Mouse (Mus musculus) inflammation-experienced regulatory T-cells, adult 6 months (primary cell): Measurements from ENCODE around the gene Srf. TPM values are rescaled to one million over a fixed set of nuclear protein-coding genes. Genes with fewer than 3 reads are reported as not detected.
"Not testable (repeated sequence)": the region's sequence is repeated elsewhere in the genome, so short reads cannot be mapped to it uniquely, and the experiment has no call there.

Experiments used
- ATAC-seq: one replicate; pipeline ENCODE4 v1.8.0; 2017
- polyA plus RNA-seq, 3 experiments: library from polyadenylated mRNA; unstranded; fragments of 100-300 nt; shearing (Covaris generic); gene quantifications; one replicate each; pipeline ENCODE4 v1.2.1; 2017

Gene Srf
- 10 to 100 TPM in 1 of 3 experiments, 1 to 10 TPM in 2; 4.8 to 15.7 (median 7.7) TPM for polyA plus RNA-seq

DNA sequence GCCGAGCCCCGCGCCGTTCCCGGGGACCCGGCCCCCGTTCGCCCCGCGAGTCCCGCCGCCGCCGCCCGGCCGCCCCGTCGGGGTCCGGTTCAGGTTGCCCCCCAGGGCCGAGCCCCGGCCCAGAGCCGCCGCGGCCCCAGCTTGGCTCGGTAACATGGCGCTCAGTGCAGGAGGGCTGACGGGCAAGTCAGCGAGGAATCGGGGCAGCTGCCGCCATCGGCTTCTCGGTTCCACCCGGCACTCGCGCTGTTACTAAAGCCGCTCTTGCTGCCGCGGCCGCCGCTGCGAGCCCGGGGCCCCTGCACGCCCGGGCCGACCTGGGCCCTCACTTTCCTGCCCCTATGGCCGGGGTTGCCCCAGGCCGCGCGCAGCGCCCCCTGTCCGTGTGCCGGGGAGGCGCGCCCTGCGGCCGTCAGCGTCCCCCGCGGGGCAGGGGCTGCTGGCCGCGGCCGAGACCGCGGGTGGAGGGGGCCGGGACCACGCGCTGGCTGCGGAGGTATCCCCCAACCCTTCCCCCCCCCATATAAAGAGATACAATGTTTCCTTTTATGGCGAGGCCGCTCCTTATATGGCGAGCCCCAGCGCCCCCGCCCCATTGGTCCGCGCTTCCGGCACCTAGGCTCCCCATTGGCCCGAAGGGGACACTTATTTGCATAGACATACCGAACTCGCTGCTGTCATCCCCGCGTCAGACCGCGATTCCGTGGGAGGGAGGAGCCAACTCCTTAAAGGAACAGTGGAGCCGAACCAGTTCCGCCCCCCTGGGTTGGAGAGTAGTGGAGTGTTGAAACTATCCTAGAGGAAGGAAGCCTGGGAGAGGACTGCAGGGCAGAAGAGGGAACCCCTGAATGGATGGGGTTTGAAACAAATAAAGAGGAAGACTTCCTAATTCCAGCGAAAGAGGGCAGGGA lies at the start of gene Srf:
Gene Srf (minus strand): TSS at position 503 of the 911 bp plus-strand sequence.
- peak; percentile 97 for ATAC-seq

DNA sequence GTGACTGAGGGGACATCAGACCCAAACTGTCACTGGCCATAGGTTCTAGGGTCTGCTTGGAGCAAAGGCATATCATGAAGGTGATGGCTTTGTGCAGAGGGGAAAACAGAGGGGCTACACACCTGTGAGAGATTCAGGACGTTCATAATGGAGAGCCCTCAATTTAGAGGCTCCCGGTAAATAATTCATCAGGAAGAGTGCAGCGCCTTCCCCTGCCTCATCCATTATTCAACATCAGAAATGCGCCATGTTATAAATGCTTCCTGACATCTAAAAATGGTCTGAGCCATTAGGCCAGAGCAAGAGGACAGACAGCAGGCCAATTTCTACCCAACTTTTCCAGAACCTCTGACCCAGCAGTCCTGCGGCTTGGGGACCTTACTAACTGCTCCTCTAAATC lies 49.2 kb upstream of the Srf start:
- no peak for ATAC-seq

DNA sequence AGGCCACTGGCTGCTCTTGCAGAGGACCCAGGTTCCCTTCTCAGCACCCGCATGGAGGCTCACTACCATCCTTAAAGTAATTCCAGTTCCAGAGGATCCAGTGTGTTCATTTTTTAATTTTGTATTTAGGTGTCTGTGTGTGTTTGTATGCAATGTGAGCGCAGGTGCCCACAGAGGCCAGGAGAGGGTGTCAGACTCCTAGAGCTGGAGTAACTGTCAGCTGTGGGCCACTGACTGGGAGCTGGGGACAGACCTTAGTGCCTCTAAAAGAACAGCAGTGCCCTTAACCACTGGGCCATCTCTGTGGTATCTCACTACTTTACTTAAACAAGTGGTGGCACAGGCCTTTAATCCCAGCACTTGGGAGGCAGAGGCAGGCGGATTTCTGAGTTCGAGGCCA lies 47.3 kb upstream of the Srf start:
- no peak for ATAC-seq

DNA sequence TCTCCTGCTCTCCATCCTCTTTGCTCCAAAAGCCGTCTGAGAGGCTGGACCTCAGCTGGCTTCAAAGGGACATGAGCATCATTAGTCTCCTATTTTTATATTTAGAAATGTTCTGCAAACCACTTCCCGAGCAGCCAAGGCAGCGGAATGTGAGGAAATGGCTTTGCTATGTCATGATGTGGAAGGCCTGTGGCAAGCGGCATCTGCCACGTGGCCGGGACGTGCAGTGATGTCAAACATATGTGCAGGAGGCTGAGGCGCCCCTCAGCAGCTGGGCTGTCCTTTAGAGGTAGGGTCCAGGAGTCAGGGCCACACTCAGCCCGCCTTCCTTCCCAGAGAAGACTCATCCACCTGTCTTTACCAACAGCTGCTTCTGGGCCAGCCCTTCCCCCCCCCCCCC lies 46.2 kb upstream of the Srf start:
- ATAC-seq, result no peak

DNA sequence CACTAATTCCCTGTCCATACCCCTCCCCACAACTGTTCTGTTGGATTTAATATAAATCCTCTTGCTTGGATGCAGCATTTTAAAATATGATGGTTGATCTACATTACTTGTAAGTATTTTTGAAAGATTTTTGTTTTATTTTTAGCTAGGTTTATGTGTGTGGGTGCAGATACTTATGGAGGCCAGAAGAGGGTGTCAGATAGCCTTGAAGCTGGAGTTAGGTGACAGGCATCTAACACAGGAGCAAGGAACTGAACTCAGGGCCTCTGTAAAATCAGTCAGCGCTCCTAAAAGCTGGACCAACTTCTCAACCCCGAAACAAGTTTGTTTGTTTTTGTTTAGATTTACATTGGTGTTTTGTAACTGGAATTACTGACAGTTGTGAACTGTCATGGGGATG lies 44.6 kb upstream of the Srf start:
- ATAC-seq, result no peak

DNA sequence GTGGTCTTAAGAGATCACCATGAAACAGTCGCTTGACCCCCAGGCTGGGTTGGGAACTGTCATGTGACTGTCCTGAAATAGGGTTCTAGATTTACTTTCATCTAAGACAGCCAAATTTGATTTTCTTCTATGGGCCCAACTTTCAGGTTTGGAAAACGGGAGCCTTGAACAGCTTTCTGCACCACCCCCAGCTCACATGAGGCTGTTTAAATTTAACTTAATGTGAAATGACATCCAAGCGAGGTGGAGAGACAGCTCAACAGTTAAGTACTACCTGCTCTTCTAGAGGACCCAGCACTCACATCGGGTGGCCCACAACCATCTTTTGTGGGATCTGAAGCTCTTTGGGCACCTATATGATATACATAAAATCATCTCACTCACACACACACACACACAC lies 43.0 kb upstream of the Srf start:
- no peak for ATAC-seq

DNA sequence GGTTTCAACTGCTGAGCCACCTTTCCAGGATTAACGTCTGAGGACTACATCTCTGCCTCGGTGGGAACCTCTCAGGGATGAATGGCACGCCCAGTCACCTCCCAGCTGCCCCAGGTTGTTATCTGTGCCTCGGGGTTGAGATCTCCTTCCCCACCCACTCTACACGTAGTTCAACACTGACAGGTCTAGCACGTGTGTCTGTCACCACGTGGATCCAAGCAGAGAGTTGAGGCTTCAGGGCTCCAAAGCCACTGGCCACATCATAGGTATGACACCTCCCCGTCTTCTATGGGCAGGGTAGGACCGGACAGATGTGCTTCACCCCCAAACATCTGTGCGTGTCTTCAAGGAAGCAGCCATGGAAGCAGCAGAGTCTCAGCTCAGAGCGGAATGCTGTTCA lies 42.0 kb upstream of the Srf start:
- ATAC-seq, result no peak

DNA sequence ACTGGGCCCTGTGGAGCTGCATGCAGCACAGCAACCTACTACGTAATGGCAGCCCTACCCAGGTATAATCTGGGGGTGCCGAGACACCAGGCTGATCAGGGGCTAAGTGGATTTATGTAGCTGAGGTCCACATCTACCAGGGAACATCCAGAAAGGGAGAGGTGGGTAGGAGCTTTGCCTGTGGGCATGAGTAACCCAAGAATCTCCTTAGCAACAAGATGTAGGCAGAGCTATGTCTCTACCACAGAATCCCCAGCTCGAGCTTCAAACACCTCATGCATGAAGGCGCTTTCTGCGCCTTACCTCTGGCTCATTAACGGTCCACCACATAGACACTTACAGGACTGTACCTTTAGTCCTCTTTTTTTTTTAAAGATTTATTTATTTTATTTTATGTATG lies 39.4 kb upstream of the Srf start:
- ATAC-seq, result no peak

DNA sequence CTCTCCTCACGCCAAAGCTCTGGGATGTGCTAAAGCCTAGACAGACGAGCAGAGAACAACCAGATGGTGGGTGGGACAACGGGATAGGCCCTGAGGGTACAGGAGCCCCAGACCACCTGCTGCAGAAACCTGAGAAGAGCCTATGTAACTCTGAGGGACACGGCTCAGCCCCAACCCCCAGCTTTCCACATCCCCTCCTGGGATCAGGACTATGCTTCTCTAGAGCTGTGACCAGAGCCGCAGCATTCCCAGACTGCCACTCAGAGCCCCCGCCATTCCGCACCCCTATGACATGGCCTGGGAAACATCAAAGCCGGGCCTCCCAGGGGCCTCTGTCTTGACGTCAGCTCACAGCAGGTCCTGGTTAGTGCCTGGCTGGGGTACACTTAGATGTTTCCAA lies 38.6 kb upstream of the Srf start:
- ATAC-seq, result no peak

DNA sequence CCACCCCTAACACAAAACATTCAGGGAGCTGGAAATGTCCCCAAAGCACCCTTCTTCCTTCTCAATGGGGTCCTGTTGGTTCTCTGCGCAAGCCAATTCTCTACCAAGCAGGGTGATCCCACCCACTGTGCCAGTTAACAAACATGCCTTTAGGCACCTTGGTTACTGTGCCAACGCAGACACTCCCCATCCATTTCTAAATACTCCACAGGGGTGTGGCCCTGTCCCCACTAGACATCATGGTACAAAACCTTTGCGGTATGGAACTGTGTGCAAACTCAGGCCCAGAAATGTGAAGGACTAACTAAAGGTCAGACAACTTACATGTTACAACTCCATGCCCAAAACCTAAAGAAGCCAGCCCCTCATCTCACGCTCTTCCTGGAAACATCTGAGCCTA lies 37.1 kb upstream of the Srf start:
- ATAC-seq, result no peak

DNA sequence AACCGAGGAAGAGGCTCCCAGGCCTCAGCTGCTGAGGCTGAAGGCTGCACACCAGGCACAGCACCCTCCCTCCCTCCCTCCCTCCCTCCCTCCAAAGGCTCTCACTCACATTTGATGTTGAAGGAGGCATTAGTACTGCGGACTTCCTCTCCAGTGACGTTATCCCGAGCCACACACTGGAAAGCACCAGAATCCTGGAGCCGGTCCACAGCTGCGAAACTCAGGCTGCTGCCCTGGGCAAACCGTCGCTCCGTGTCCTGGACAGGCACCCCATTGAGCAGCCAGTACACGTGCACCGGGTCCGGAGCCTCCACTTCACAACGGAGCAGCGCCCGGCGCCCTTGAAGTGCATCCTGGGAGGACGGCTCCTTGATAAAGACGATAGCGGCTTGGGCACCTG lies 35.4 kb upstream of the Srf start:
- ATAC-seq, result no peak

DNA sequence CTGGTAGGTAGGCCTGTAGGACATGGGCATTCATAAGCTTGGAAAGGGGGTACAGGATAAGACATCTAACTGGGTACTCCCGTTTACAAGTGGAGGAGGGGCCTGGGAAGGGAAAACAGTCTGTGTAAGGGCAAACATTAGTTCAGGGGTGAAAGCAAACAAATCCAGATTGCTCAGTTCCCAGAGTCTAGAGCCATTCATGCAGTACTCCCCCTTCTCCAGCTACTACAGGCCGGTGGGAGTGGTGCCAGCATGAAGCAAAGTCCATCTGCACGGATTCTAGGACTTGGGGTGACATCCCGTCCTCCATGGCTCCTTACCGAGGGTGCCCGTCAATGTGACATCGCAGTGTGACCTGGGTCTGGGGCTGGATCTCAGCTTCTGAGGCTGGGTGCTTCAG lies 34.5 kb upstream of the Srf start:
- ATAC-seq, result no peak

DNA sequence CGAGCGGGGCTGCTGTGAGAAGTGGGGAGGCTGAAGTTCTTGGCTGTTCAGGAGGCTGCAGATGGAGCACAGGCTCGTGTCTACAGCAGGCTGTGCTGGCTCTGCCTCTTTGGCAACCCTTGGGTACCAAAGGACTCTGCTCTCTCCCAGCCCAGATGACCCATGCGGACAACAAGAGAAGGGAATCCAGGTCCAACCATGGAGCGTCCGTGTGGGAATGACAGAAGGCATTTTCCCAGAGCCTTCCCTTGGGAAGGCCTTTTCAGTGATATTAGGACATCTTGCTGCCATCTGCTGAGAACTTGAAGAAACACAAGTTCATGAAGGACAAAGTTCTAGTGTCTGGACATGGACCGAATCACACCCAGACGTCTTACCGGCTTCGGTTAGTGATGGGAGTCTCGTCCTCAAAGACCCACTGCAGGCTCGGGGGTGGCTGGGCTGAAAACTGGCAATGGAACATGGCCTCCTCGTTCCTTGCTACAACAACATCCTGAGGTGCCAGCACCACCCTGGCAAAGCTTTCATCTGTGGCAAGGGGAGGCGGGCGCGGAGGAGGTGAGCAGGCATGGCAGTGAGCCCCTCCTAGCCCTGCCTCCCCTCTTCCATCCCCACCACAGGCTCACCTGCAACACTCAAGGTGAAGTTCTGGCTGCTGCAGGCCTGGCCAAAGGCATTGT lies 33.8 kb upstream of the Srf start:
- no peak for ATAC-seq

DNA sequence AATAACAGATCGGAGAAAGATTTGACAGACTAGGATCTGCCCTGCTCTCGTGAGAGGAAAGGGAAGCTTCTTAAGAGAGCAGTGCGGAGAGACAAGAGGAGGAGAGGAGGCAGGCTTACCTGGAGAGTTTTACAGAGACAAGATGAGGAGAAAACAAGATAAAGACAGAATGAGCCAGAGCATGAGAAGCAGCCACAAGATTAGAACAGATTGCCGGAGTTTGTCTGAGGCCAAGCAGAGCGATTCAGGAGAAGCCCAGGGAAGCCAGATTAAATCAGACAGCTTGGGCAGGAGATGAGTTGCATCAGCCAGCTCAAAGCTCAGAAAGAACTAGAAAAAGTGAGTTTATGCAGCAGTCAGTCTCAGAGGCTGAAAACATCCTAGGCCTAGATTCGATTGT lies 32.9 kb upstream of the Srf start:
- no peak for ATAC-seq

DNA sequence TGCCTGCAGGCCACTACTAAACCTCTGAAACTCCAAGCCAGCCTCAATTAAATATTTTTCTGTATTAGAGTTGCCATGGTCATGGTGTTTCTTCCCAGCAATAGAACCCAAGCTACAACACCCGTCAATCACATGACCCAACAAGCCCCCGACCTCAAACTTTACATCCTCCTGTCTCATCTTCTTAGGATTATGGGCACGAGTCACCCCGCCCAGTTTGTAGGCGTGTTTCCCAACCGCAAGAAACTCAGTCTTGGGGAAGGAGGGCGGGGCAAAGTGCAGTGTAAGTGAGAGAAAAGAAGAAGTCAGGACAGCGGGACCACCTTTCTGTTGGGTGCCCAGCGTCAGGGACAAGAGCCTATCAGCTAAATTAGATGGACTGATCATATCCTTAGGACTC lies 32.2 kb upstream of the Srf start:
- no peak for ATAC-seq

DNA sequence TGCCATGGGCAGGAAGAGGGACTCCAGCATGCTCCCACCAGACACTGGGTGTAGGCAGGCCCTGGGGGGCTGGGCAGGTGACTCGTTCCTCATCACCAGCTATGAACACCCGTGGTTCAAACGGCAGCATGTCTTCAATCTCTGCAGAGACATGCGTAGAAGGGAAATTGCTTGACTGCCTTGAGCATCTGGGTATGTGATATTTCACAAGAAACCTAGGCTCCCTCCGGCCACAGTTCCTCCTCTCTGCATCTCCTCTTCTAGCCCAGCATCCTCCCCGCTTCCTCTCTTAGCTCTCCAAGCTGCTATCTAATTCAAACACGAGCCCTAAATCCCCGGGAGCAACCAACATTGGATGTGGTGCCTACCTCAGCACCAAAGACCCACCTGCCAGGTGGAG lies 30.4 kb upstream of the Srf start:
- ATAC-seq, result no peak

DNA sequence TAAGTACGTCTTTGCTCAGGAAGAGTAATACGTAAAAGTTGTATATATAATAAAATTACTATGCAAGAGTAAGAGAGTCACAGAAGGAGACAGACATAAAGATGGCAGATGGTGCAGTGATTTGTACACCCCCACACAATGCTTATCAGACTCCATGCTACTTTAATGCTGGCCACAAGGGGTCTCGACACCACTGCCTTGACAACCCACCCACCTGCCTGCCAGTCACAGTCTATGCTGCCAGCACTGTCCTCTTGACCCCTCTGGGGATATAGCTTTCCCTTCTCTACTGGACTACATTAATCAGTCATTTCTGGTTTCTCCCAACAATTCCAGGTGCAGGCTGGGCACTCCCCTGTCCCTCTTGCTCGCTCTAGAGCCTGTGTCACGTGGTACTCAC lies 22.7 kb upstream of the Srf start:
- no peak for ATAC-seq

DNA sequence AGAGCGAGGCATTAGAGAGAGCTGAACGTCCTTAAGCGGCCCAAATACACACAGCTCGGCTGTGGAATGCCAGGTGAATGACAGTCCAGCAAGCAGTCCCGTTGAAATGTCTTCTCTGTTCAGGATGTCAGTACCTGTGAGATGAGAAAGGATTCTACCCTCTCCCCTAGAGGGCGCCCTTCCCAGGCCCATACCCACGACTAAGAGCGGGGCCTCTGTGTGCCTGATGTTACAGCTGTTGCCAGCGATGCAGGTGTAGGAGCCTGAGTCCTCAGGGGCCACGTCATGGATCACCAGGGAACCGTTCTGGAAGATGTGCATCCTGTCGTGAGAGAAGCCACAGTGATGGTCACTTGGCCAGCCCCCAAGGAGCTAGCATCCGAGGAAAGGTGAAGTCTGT lies 20.1 kb upstream of the Srf start:
- ATAC-seq, result no peak

DNA sequence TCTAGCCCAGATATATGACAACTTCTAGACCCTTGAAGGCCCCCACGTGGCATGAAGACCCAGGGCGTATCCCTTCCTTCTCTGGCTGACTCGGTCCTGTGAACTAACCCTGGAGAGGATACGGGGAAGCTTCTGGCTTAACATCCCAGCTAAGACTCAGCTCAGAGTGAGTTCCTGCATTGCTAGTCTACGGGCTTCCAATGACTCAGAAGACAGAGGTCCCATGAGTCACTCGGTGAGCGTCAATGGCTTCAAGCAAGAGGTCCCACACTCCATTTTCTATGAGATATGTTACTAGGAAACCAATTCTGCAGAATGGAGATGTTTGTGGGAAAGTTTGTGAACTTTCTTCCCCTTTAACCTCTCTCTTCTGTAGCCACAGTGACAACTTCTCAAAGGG lies 18.6 kb upstream of the Srf start:
- no peak for ATAC-seq

DNA sequence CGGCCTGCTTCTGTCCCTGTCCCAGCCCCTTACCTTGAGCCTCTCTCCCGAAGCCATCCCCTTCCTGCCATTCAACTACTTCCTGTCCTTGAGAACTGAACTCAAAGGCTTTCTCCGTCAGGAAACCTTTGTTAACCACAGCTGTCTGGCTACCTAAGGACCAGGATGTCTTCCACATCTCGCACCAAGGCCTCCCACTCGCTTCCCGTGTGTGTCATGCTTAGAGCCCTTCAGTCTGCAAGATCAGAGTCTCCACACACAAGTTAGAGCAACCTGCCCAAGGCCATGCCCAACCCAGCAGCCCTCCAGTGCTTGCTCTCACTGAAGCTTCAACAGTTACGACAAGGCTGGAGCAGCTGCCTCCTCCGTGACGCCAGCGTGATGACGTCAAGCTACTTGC lies 15.0 kb upstream of the Srf start:
- no peak for ATAC-seq

DNA sequence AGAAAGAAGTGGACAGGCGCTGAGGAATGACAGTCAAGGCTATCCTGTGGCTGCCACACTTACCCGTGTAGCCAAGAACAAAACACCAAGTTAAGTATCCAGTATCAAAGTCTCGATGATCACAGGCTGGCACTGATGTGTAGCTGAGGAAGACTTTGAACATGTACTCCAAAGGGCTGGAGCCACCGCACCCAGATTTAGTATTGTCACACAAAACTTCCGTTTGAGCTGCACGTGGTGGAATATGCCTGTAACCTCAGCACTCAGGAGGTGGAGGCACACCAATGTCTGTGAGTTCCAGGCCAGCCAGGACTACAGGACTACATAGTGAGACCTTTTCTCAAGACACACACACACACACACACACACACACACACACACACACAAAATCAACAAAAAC lies 3.2 kb upstream of the Srf start:
- ATAC-seq, result no peak

DNA sequence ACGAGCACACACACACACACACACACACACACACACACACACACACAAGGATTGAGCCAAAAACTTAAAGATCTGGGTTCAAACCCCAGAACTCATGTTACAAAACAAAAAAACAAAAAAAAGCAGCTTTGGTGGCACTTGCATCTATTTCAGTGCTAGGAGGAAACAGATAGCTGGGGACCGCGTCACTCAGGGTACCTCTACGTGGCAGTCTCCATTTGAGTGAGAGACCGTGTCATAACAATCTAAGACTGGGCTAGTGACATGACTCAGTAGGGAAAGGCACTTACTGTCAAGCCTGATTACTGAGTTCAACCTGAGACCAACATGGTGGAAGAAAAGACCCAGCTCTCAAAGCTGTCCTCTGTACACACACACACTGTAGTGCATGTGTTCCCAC lies 2.2 kb upstream of the Srf start:
- no peak for ATAC-seq

DNA sequence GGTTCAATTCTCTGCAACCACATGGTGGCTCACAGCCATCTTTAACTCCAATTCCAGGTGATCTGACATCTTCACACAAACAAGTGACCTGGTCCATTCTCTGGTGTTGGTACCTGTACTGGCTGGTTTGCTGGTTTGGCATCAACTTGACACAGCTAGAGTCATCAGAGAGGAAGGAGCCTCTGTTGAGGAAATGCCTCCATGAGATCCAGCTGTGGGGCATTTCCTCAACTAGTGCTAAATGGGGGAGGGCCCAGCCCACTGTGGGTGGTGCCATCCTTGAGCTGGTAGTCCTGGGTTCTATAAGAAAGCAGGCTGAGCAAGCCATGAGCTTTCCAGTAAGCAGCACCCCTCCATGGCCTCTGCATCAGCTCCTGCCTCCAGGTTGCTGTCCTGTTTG lies 1.3 kb upstream of the Srf start:
- not testable (repeated sequence) for ATAC-seq

DNA sequence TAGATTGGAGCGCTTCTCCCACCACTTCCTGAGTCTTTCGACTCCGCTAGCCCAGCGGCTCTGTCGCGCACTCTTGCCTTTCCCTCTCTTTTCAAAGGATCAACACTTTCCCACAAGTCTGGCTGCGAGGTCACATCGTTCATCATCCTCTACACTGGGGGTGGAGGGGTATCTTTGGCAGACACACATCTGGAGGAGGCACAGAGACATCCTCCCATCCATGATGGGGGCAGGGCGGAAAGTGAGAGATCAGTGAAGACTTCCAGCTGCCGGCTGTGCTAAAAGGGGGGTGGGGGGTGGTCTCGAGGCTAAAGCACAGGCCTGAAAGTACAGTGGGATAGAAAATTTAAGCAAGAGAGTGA lies 590 bp upstream of the Srf start:
- ATAC-seq, result peak; percentile 17
